Mouse (Mus musculus): ENCODE results near the gene Pcnx2. TPM values are rescaled to one million over a fixed set of nuclear protein-coding genes. Genes with fewer than 3 reads are reported as not detected.

Gene Pcnx2
- polyA plus RNA-seq, 1 experiment from 2014 or later = 0.13 TPM

- 78% methylated on average over 9 of the region's 9 CpGs for WGBS
- Histone ChIP-seq H3K9ac (no peak overlapping the region), H3K4me3 (replicated peaks) (no peak overlapping the region), H3K9me3 (no peaks in the 10 kb centered on the region), H3K4me2 (replicated peaks) (no peak overlapping the region), H3K36me3 (no peaks in the 10 kb centered on the region), H3K4me1 (replicated peaks) (no peaks in the 10 kb centered on the region), H3K27me3 (replicated peaks) (no peaks in the 10 kb centered on the region), H3K27ac (no peak overlapping the region)
- ATAC-seq = no peak
These were observed 10.6 kb downstream of the Pcnx2 start for GRCm38 (mm10) chr8:125887549-125887948.

- no peak overlapping the region for H3K4me3 ChIP-seq (replicated peaks)
These were observed 17.7 kb downstream of the Pcnx2 start for GRCm38 (mm10) chr8:125880447-125880846.

DNA sequence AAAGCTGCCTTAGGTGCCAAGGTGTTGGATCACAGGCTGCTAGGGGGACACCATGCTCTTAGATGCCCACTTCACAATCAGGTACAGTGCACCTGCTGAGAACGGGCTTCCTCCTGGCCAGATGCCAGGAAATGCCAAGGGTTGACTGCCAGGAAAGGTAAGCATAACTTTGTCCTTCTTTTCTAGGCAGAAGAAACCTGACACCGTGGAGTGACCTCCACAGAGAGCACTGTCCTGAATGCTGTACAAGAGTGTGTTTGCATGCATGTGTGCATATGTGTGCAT is 24.9 kb downstream of the Pcnx2 start:
- 0 out of 2 replicates have a peak, but pooled peaks cover 6% of the 10 kb centered on the region for H3K4me1 ChIP-seq (replicated peaks)
- no peak for ATAC-seq
- no peak overlapping the region for H3K27ac ChIP-seq

More at GRCm38 (mm10) chr8:125880447-125880846, 17.7 kb downstream of the Pcnx2 start:
- H3K27me3 ChIP-seq (replicated peaks) = no peaks in the 10 kb centered on the region
- H3K4me2 ChIP-seq (replicated peaks) = no peak overlapping the region
- no peak for ATAC-seq
- H3K36me3 ChIP-seq = no peaks in the 10 kb centered on the region
- H3K9me3 ChIP-seq = no peaks in the 10 kb centered on the region
- no peak overlapping the region for H3K9ac ChIP-seq
- no peak overlapping the region for H3K27ac ChIP-seq
- H3K4me1 ChIP-seq (replicated peaks) = no peaks in the 10 kb centered on the region
- 93% methylated on average over 4 of the region's 4 CpGs for WGBS

DNA sequence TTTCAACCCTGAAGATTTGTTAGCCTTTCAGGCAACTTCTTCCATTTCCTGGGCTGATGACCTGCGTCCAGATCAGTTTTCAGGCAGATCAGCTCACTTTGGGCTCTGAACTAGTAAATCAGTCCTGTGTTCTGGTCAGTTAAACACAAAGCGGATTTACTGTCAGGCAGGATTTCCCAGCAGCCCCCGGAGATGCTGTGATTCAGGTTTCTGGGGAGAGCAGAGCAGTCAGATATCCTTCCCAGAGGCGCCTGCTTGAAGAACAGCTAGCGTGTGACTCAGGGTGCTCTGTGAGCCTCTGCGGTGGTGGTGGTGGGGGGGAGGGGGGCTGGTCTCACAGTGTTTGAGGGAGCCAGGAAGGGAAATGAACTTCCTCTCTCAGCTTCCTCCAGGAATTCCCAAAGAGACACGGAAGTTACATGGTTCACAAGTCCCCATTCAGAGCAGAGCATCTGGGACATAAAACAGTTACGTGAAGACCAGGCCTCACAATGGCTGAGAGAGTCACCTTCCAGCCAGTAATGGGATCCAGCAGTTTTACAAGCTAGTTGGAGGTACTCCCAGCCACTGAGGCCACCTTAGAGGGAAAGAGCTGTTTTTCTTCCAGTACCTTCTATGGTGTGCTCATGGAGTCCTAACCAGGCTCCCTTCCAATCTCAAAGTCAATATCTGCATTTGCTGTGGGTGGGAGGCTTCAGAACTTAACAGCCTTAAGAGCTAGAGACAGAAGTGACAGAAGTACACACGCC is 25.4 kb downstream of the Pcnx2 start:
- WGBS = 49% methylated on average over 9 of the region's 9 CpGs
- no peak overlapping the region for H3K4me2 ChIP-seq (replicated peaks)
- no peak for ATAC-seq
- no peaks in the 10 kb centered on the region for H3K9me3 ChIP-seq
- no peak overlapping the region for H3K27ac ChIP-seq
- H3K4me1 ChIP-seq (replicated peaks) = 0 out of 2 replicates have a peak, but pooled peaks cover 6% of the 10 kb centered on the region
- H3K9ac ChIP-seq = no peak overlapping the region
- no peaks in the 10 kb centered on the region for H3K36me3 ChIP-seq
- no peaks in the 10 kb centered on the region for H3K27me3 ChIP-seq (replicated peaks)
- H3K4me3 ChIP-seq (replicated peaks) = no peak overlapping the region

More for the DNA sequence above, 24.9 kb downstream of the Pcnx2 start:
- Histone ChIP-seq H3K27me3 (replicated peaks) (no peaks in the 10 kb centered on the region), H3K36me3 (no peaks in the 10 kb centered on the region), H3K4me2 (replicated peaks) (no peak overlapping the region), H3K9me3 (no peaks in the 10 kb centered on the region), H3K9ac (no peak overlapping the region), H3K4me3 (replicated peaks) (no peak overlapping the region)
- 60% methylated on average over 2 of the region's 2 CpGs for WGBS

GRCm38 (mm10) chr8:125870821-125871321 is 27.2 kb downstream of the Pcnx2 start:
- 0% methylated on average over 7 of the region's 7 CpGs for WGBS
- peak; percentile 72 for ATAC-seq

GRCm38 (mm10) chr8:125870179-125870702 is 27.9 kb downstream of the Pcnx2 start:
- WGBS = 28% methylated on average over 6 of the region's 6 CpGs
- Histone ChIP-seq H3K36me3 (no peaks in the 10 kb centered on the region), H3K27ac (no peak overlapping the region), H3K9me3 (no peaks in the 10 kb centered on the region), H3K9ac (no peak overlapping the region), H3K27me3 (replicated peaks) (no peaks in the 10 kb centered on the region), H3K4me2 (replicated peaks) (no peak overlapping the region), H3K4me3 (replicated peaks) (no peak overlapping the region), H3K4me1 (replicated peaks) (0 out of 2 replicates have a peak, but pooled peaks cover 6% of the 10 kb centered on the region)
- ATAC-seq = 0 out of 2 replicates have a peak, but pooled peaks have one; percentile 23

More at GRCm38 (mm10) chr8:125870821-125871321, 27.2 kb downstream of the Pcnx2 start:
- Histone ChIP-seq H3K36me3 (no peaks in the 10 kb centered on the region), H3K9ac (no peak overlapping the region), H3K27me3 (replicated peaks) (no peaks in the 10 kb centered on the region), H3K27ac (no peak overlapping the region), H3K9me3 (no peaks in the 10 kb centered on the region), H3K4me3 (replicated peaks) (no peak overlapping the region), H3K4me2 (replicated peaks) (peak overlapping the region; percentile 38; the same call in 1 of the 2 replicates), H3K4me1 (replicated peaks) (0 out of 2 replicates have a peak, but pooled peaks cover 6% of the 10 kb centered on the region)

DNA sequence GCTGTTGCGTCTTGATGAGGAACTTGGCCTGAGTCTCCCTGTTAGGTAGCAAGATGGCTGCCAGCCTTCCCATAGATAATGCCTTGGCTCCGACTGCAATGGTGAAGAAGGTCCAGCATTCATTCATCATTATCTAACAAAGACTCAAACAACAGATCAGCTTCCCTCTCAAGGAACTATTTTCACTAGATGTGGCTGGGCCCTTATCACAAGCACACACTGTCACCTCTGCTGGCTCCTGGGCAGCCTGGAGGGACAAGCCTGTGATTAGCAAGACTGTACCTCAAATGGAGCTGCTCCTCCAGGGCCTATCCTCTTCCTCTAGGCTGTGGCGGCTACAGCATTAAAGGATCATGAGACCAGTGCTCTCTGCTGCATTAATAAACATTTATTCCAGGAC is 28.4 kb downstream of the Pcnx2 start:
- H3K4me1 ChIP-seq (replicated peaks) = 0 out of 2 replicates have a peak, but pooled peaks cover 6% of the 10 kb centered on the region
- H3K27me3 ChIP-seq (replicated peaks) = no peaks in the 10 kb centered on the region
- 0 out of 2 replicates have a peak, but pooled peaks have one; percentile 14 for ATAC-seq
- H3K9me3 ChIP-seq = no peaks in the 10 kb centered on the region
- no peak overlapping the region for H3K9ac ChIP-seq
- H3K36me3 ChIP-seq = no peaks in the 10 kb centered on the region
- no peak overlapping the region for H3K4me3 ChIP-seq (replicated peaks)
- no peak overlapping the region for H3K4me2 ChIP-seq (replicated peaks)
- WGBS = 75% methylated on average over 3 of the region's 3 CpGs
- no peak overlapping the region for H3K27ac ChIP-seq

DNA sequence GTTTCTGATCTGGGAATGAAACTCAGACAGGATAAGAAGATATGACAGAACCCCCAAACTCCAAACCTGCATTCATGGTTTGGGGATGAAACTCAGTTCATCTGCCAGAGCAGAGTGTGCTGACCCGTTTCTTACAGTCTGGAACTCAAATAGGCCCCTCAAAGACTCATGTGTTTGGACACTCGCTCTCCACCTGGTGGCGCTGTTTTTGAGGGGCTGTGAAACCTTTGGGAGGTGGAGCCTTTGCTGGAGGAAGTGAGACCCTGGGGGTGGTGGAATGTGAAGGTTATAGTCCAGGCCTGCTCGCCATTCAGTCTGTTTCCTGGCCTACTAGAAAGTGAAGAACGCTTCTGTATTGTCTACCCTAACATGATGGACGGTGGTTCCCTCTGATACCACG is 29.6 kb downstream of the Pcnx2 start:
- H3K4me3 ChIP-seq (replicated peaks) = no peak overlapping the region
- WGBS = 66% methylated on average over 7 of the region's 7 CpGs
- H3K9me3 ChIP-seq = no peaks in the 10 kb centered on the region
- no peaks in the 10 kb centered on the region for H3K27me3 ChIP-seq (replicated peaks)
- no peak overlapping the region for H3K4me2 ChIP-seq (replicated peaks)
- H3K9ac ChIP-seq = no peak overlapping the region
- no peaks in the 10 kb centered on the region for H3K36me3 ChIP-seq
- ATAC-seq = no peak
- 0 out of 2 replicates have a peak, but pooled peaks cover 6% of the 10 kb centered on the region for H3K4me1 ChIP-seq (replicated peaks)
- H3K27ac ChIP-seq = no peak overlapping the region

GRCm38 (mm10) chr8:125866125-125866524 is 32.0 kb downstream of the Pcnx2 start:
- WGBS = 65% methylated on average over 12 of the region's 12 CpGs
- Histone ChIP-seq H3K9me3 (no peaks in the 10 kb centered on the region), H3K9ac (no peak overlapping the region)

GRCm38 (mm10) chr8:125857251-125857650 is 40.9 kb downstream of the Pcnx2 start:
- no peak for ATAC-seq
- Histone ChIP-seq H3K9me3 (no peaks in the 10 kb centered on the region), H3K4me3 (replicated peaks) (no peak overlapping the region), H3K27me3 (replicated peaks) (no peaks in the 10 kb centered on the region), H3K36me3 (no peaks in the 10 kb centered on the region), H3K4me1 (replicated peaks) (0 out of 2 replicates have a peak, but pooled peaks cover 5% of the 10 kb centered on the region), H3K4me2 (replicated peaks) (no peak overlapping the region), H3K9ac (no peak overlapping the region), H3K27ac (no peak overlapping the region)
- WGBS = 52% methylated on average over 6 of the region's 6 CpGs

More at GRCm38 (mm10) chr8:125866125-125866524, 32.0 kb downstream of the Pcnx2 start:
- Histone ChIP-seq H3K4me3 (replicated peaks) (no peak overlapping the region), H3K4me2 (replicated peaks) (no peak overlapping the region), H3K36me3 (no peaks in the 10 kb centered on the region), H3K27ac (no peak overlapping the region), H3K4me1 (replicated peaks) (0 out of 2 replicates have a peak, but pooled peaks cover 8% of the 10 kb centered on the region), H3K27me3 (replicated peaks) (no peaks in the 10 kb centered on the region)
- ATAC-seq = no peak

GRCm38 (mm10) chr8:125856160-125856559 is 42.0 kb downstream of the Pcnx2 start:
- Histone ChIP-seq H3K27ac (no peak overlapping the region), H3K9me3 (no peaks in the 10 kb centered on the region), H3K4me1 (replicated peaks) (0 out of 2 replicates have a peak, but pooled peaks cover 3% of the 10 kb centered on the region), H3K4me2 (replicated peaks) (no peak overlapping the region), H3K9ac (no peak overlapping the region), H3K4me3 (replicated peaks) (no peak overlapping the region), H3K27me3 (replicated peaks) (no peaks in the 10 kb centered on the region), H3K36me3 (no peaks in the 10 kb centered on the region)
- 77% methylated on average over 4 of the region's 4 CpGs for WGBS
- ATAC-seq = no peak

- ATAC-seq = no peak
- no peak overlapping the region for H3K9ac ChIP-seq
- no peaks in the 10 kb centered on the region for H3K36me3 ChIP-seq
- H3K4me1 ChIP-seq (replicated peaks) = no peaks in the 10 kb centered on the region
- H3K27ac ChIP-seq = no peak overlapping the region
- WGBS = 81% methylated on average over 7 of the region's 7 CpGs
- no peak overlapping the region for H3K4me2 ChIP-seq (replicated peaks)
- no peak overlapping the region for H3K4me3 ChIP-seq (replicated peaks)
- H3K27me3 ChIP-seq (replicated peaks) = no peaks in the 10 kb centered on the region
- no peaks in the 10 kb centered on the region for H3K9me3 ChIP-seq
These were observed 43.7 kb downstream of the Pcnx2 start for GRCm38 (mm10) chr8:125854379-125854778.
